Mouse (Mus musculus): Measurements from ENCODE around the gene Itfg2. TPM values are rescaled to one million over a fixed set of nuclear protein-coding genes. Genes with fewer than 3 reads are reported as not detected.

Gene Itfg2
- polyA plus RNA-seq, 1 experiment from 2014 or later = 25.8 TPM

- no peaks in the 10 kb centered on the region for H3K9me3 ChIP-seq (replicated peaks; ENCODE audit: control insufficient read depth, low read length)
- peaks cover 6% of the 10 kb centered on the region for H3K4me1 ChIP-seq (ENCODE audit: control insufficient read depth, insufficient read depth, low read length)
- H3K36me3 ChIP-seq (ENCODE audit: control insufficient read depth, insufficient read depth, low read length) = peaks cover 43% of the 10 kb centered on the region
- H3K27me3 ChIP-seq (ENCODE audit: control insufficient read depth, insufficient read depth, low read length) = no peaks in the 10 kb centered on the region
- 96% methylated on average over 5 of the region's 5 CpGs for WGBS (ENCODE audit: insufficient replicate concordance)
- no peak overlapping the region for H3K4me3 ChIP-seq (ENCODE audit: low read depth, low read length)
- no peak overlapping the region for H3K4me2 ChIP-seq
- ATAC-seq (replicated peaks; ENCODE audit: insufficient number of reproducible peaks, low FRiP score, low TSS enrichment) = no peak
- H3K27ac ChIP-seq (ENCODE audit: low read depth, low read length) = no peak overlapping the region
- no peak overlapping the region for H3K9ac ChIP-seq (ENCODE audit: low read depth, low read length)
Measured at GRCm38 (mm10) chr6:128366466-128366865, 58.3 kb downstream of the Itfg2 start.

GRCm38 (mm10) chr6:128364721-128365120, 60.0 kb downstream of the Itfg2 start:
- peaks cover 29% of the 10 kb centered on the region for H3K36me3 ChIP-seq (ENCODE audit: control insufficient read depth, insufficient read depth, low read length)
- no peak overlapping the region for H3K4me2 ChIP-seq
- H3K27me3 ChIP-seq (ENCODE audit: control insufficient read depth, insufficient read depth, low read length) = no peaks in the 10 kb centered on the region
- H3K4me1 ChIP-seq (ENCODE audit: control insufficient read depth, insufficient read depth, low read length) = peaks cover 11% of the 10 kb centered on the region
- 77% methylated on average over 6 of the region's 6 CpGs for WGBS (ENCODE audit: insufficient replicate concordance)
- no peak overlapping the region for H3K4me3 ChIP-seq (ENCODE audit: low read depth, low read length)
- no peak overlapping the region for H3K9ac ChIP-seq (ENCODE audit: low read depth, low read length)
- no peak overlapping the region for H3K27ac ChIP-seq (ENCODE audit: low read depth, low read length)
- no peak for ATAC-seq (replicated peaks; ENCODE audit: insufficient number of reproducible peaks, low FRiP score, low TSS enrichment)
- H3K9me3 ChIP-seq (replicated peaks; ENCODE audit: control insufficient read depth, low read length) = no peaks in the 10 kb centered on the region

GRCm38 (mm10) chr6:128363007-128363825, 61.5 kb downstream of the Itfg2 start:
- WGBS (ENCODE audit: insufficient replicate concordance) = 2% methylated on average over 46 of the region's 46 CpGs
- peak overlapping the region; percentile 96 for H3K4me3 ChIP-seq (ENCODE audit: low read depth, low read length)
- peaks cover 11% of the 10 kb centered on the region for H3K4me1 ChIP-seq (ENCODE audit: control insufficient read depth, insufficient read depth, low read length)
- H3K27ac ChIP-seq (ENCODE audit: low read depth, low read length) = peak overlapping the region; percentile 96
- H3K9ac ChIP-seq (ENCODE audit: low read depth, low read length) = peak overlapping the region; percentile 86
- no peaks in the 10 kb centered on the region for H3K27me3 ChIP-seq (ENCODE audit: control insufficient read depth, insufficient read depth, low read length)
- peak overlapping the region; percentile 85 for H3K4me2 ChIP-seq
- no peaks in the 10 kb centered on the region for H3K9me3 ChIP-seq (replicated peaks; ENCODE audit: control insufficient read depth, low read length)
- peaks cover 25% of the 10 kb centered on the region for H3K36me3 ChIP-seq (ENCODE audit: control insufficient read depth, insufficient read depth, low read length)
- ATAC-seq (replicated peaks; ENCODE audit: insufficient number of reproducible peaks, low FRiP score, low TSS enrichment) = peak; percentile 32; the same call in 1 of the 2 replicates

DNA sequence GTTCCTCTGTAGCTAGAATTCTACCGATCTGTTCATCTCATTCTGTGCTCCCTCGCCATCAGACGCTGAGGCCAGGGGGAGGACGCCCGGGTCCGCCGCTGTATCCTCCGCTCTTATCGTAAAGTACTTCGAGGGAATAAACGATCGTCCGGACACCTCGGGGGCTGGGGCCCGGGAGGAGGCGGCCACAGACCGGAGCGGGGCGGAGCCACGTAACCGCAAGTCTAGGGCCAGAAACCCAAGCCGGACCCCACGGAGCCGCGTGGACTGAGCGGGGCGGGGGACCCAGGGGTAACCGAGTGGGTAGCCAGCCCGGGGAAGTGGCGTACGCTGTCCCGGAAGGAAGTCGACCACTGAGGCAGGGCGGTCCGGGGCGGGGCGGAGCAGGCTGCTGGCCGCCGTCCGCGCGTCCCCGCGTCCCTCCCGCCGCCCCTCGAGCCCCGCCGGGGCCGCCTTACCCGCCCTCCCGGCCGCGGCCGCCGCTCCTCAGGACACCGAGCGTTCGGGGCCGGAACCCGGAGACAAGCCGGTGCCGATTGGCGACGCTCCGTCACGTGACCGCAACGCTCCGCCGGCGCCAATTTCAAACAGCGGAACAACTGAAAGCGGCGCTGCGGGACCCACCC, 62.2 kb downstream of the Itfg2 start, which contains the start of the genes Rhno1 and Foxm1:
TSS of gene Rhno1 (minus strand) at position 531 of the 626 bp plus-strand sequence.
TSS of gene Foxm1 (plus strand) at position 587 of the 626 bp plus-strand sequence.
- Histone ChIP-seq H3K9ac (ENCODE audit: low read depth, low read length) (peak within 1 kb of the TSS; percentile 86), H3K4me3 (ENCODE audit: low read depth, low read length) (peak within 1 kb of the TSS; percentile 96), H3K9me3 (replicated peaks; ENCODE audit: control insufficient read depth, low read length) (no peaks in the 10 kb centered on the region), H3K4me2 (peak within 1 kb of the TSS; percentile 85), H3K4me1 (ENCODE audit: control insufficient read depth, insufficient read depth, low read length) (peaks cover 11% of the 10 kb centered on the region), H3K36me3 (ENCODE audit: control insufficient read depth, insufficient read depth, low read length) (peaks cover 25% of the 10 kb centered on the region), H3K27me3 (ENCODE audit: control insufficient read depth, insufficient read depth, low read length) (no peaks in the 10 kb centered on the region), H3K27ac (ENCODE audit: low read depth, low read length) (peak within 1 kb of the TSS; percentile 96)
- WGBS (ENCODE audit: insufficient replicate concordance) = under 1% methylated on average over 58 of the region's 76 CpGs
- peak; percentile 86 for ATAC-seq (replicated peaks; ENCODE audit: insufficient number of reproducible peaks, low FRiP score, low TSS enrichment)

DNA sequence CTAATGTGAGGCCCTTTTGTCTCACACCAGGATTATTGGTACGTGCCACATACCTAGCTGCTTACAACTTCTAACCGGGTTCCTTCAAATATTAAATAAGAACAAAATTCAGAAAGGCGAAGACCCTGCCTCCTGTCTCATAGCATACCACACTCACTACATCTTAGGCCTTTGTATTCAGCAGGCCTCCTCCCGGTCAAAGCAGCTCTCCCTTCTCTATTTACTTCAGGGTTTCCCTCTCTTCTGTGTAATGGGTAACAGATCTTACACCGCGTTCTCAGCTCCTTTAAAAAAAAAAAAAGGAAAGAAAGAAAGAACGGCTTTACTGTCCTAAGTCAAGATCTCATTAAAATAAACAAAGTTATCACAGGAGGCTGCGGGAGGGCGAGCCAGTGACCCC, 62.8 kb downstream of the Itfg2 start:
- Histone ChIP-seq H3K4me1 (ENCODE audit: control insufficient read depth, insufficient read depth, low read length) (peaks cover 11% of the 10 kb centered on the region), H3K9me3 (replicated peaks; ENCODE audit: control insufficient read depth, low read length) (no peaks in the 10 kb centered on the region), H3K9ac (ENCODE audit: low read depth, low read length) (peak overlapping the region; percentile 86), H3K4me2 (peak overlapping the region; percentile 85), H3K27me3 (ENCODE audit: control insufficient read depth, insufficient read depth, low read length) (no peaks in the 10 kb centered on the region), H3K27ac (ENCODE audit: low read depth, low read length) (peak overlapping the region; percentile 96), H3K36me3 (ENCODE audit: control insufficient read depth, insufficient read depth, low read length) (peaks cover 20% of the 10 kb centered on the region), H3K4me3 (ENCODE audit: low read depth, low read length) (peak overlapping the region; percentile 96)
- ATAC-seq (replicated peaks; ENCODE audit: insufficient number of reproducible peaks, low FRiP score, low TSS enrichment) = no peak
- 18% methylated on average over 9 of the region's 9 CpGs for WGBS (ENCODE audit: insufficient replicate concordance)

Other genes starting within 250 kb of the Itfg2 start
- 2.3 and 4.1 TPM in 2 replicates for gene Tead4, start 124.1 kb downstream of the Itfg2 start, polyA plus RNA-seq (2014; fragmentation: Nextera tagmentation; extraction: Ambion mirVana)
- gene Tulp3, start 69.1 kb downstream of the Itfg2 start, polyA plus RNA-seq (2014; fragmentation: Nextera tagmentation; extraction: Ambion mirVana) = 10.5 and 14.9 TPM in 2 replicates
- 101 and 105 TPM in 2 replicates for gene Rhno1, start 62.0 kb downstream of the Itfg2 start, polyA plus RNA-seq (2014; fragmentation: Nextera tagmentation; extraction: Ambion mirVana)
- gene Foxm1, start 62.0 kb downstream of the Itfg2 start, polyA plus RNA-seq (2014; fragmentation: Nextera tagmentation; extraction: Ambion mirVana) = 23.1 and 26.1 TPM in 2 replicates
- gene Tex52, start 49.5 kb downstream of the Itfg2 start, polyA plus RNA-seq (2014; fragmentation: Nextera tagmentation; extraction: Ambion mirVana) = 0.21 and 0.42 TPM in 2 replicates
- gene Gm44596, start 49.4 kb downstream of the Itfg2 start, polyA plus RNA-seq (2014; fragmentation: Nextera tagmentation; extraction: Ambion mirVana) = not detected in 2 replicates
- gene Nrip2, start 25.6 kb downstream of the Itfg2 start, polyA plus RNA-seq (2014; fragmentation: Nextera tagmentation; extraction: Ambion mirVana) = 1.9 TPM in 2 replicates
- 270 and 303 TPM in 2 replicates for gene Fkbp4, start 13.7 kb upstream of the Itfg2 start, polyA plus RNA-seq (2014; fragmentation: Nextera tagmentation; extraction: Ambion mirVana)
- 0.24 and 1.1 TPM in 2 replicates for gene Pzp, start 101.8 kb upstream of the Itfg2 start, polyA plus RNA-seq (2014; fragmentation: Nextera tagmentation; extraction: Ambion mirVana)
- 0.32 TPM in 1 of 2 replicates, not detected in the other for gene A2ml1, start 156.7 kb upstream of the Itfg2 start, polyA plus RNA-seq (2014; fragmentation: Nextera tagmentation; extraction: Ambion mirVana)
- gene Klrb1a, start 198.6 kb upstream of the Itfg2 start, polyA plus RNA-seq (2014; fragmentation: Nextera tagmentation; extraction: Ambion mirVana) = not detected in 2 replicates
- not detected in 2 replicates for gene Clec2h, start 237.5 kb upstream of the Itfg2 start, polyA plus RNA-seq (2014; fragmentation: Nextera tagmentation; extraction: Ambion mirVana)

Data from heart, embryonic 11.5 days (tissue).